Mouse (Mus musculus): ENCODE results near the gene Rps8. TPM values are rescaled to one million over a fixed set of nuclear protein-coding genes. Genes with fewer than 3 reads are reported as not detected.
"Not testable (repeated sequence)": the region's sequence is repeated elsewhere in the genome, so short reads cannot be mapped to it uniquely, and the experiment has no call there.

The Rps8 gene
- polyA plus RNA-seq (2015; fragmentation: Nextera tagmentation; extraction: Ambion mirVana), result 430 and 431 TPM in 2 replicates

DNA sequence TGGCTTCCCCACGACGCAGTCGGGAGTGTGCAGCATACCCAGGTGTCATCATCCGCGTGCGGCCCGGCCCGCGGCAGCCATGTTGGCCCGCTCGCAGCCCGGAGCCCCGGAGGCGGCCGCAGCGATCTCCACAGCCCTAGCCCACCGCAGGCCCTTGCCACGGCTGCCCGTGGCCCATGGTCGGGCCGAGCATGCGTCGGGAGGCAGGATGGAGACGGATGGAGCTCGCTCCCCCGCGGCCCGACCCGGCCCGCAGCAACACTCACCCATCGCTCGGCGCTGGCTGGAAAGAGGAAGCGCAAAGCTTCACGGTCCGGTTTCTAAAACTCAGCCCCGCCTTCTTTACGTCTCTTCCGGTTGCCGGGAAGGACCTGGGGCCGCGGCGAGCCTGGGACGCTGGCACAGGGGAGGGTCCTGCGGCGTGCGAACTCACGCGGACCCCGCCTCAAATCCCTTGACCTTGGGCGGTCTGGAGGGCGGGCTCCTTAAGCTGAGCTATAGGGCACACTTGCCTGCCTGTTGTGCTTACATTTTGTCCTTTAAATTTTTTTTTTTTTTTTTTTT is at the start of gene Rps8:
Gene Rps8, minus strand, starts transcription at position 452 of the 564 bp plus-strand sequence.
- WGBS, result 0% methylated on average over 50 of the region's 52 CpGs
- peak within 1 kb of the TSS; percentile 87 for H3K4me2 ChIP-seq
- H3K36me3 ChIP-seq (replicated peaks), result peaks cover 22% of the 10 kb centered on the region
- H3K27me3 ChIP-seq (replicated peaks), result no peaks in the 10 kb centered on the region
- no peaks in the 10 kb centered on the region for H3K9me3 ChIP-seq
- H3K4me1 ChIP-seq, result peaks cover 20% of the 10 kb centered on the region
- H3K27ac ChIP-seq, result peak within 1 kb of the TSS; percentile 89
- H3K4me3 ChIP-seq, result peak within 1 kb of the TSS; percentile 97
- H3K9ac ChIP-seq, result peak within 1 kb of the TSS; percentile 99
- peak; percentile 94 for ATAC-seq (replicated peaks)

DNA sequence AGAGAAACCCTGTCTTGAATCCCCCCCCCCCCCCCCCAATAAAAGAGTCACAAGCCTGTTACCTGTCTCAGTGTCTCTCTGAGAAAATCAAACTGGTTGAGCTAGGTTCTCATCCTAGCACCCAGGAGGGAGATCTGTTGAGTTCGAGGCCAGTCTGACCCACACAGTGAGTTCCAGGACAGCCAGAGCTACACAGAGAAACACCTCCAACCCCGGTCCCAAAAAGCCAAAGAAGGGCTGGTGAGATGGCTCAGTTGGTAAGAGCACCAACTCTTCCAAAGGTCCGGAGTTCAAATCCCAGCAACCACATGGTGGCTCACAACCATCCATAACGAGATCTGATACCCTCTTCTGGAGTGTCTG is 46.9 kb upstream of the Rps8 start:
- Histone ChIP-seq H3K36me3 (replicated peaks) (no peaks in the 10 kb centered on the region), H3K4me1 (peaks cover 9% of the 10 kb centered on the region; the same call in 1 of the 2 replicates), H3K9me3 (no peaks in the 10 kb centered on the region), H3K4me2 (0 out of 2 replicates have a peak overlapping the region, but pooled peaks have one; percentile 57), H3K27me3 (replicated peaks) (no peaks in the 10 kb centered on the region), H3K9ac (peak overlapping the region; percentile 31; the same call in 1 of the 2 replicates), H3K27ac (no peak overlapping the region), H3K4me3 (no peak overlapping the region)
- no peak for ATAC-seq (replicated peaks)
- WGBS, result 64% methylated on average over 4 of the region's 4 CpGs

DNA sequence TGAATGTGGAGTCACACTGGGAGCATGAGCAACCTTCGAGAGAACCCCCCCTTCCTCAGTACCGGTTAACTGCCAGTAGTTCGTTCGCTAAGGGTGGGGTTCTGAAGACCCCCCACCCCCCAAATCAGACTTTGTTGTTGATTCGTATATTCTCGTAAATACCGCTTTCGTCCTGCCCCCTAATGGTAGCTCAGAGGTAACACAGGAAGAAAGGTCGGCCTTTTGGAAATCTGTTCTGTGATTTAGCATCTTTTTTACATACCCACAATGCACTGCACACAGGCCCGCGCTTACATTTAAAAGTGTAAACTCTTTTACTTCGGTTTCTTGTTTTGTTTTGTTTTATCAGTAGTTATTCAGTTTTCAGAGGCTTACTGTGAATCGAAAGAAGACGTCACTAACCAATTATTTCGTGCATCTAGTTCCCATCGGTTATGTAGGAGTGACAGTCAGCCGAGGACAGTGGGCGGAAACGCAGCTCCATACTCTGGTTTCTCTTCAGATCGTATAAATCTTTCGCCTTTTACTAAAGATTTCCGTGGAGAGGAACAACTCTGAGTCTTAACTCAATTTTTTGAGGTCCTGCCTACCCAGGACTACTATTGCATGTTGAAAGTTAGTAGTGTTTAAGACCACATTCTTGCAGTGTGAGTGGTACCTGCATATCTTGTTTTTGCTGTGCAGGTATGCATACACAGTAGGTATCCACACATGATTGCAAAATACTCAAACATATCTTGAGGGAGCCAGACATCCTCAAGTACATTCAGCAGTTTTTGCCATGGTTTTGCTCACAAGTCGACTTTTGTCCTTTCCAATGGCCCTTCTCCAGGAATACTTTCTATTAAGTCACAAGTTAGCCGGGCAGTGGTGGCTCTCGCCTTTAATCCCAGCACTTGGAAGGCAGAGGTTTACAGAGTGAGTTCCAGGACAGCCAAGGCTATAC is 46.3 kb upstream of the Rps8 start:
- H3K4me1 ChIP-seq, result peaks cover 9% of the 10 kb centered on the region; the same call in 1 of the 2 replicates
- no peaks in the 10 kb centered on the region for H3K36me3 ChIP-seq (replicated peaks)
- H3K4me2 ChIP-seq, result peak overlapping the region; percentile 57
- H3K4me3 ChIP-seq, result peak overlapping the region; percentile 34
- no peak; the same call in 1 of the 2 replicates for ATAC-seq (replicated peaks)
- H3K9me3 ChIP-seq, result no peaks in the 10 kb centered on the region
- H3K27ac ChIP-seq, result peak overlapping the region; percentile 65
- peak overlapping the region; percentile 31; the same call in 1 of the 2 replicates for H3K9ac ChIP-seq
- WGBS, result under 1% methylated on average over 25 of the region's 25 CpGs
- H3K27me3 ChIP-seq (replicated peaks), result no peaks in the 10 kb centered on the region

DNA sequence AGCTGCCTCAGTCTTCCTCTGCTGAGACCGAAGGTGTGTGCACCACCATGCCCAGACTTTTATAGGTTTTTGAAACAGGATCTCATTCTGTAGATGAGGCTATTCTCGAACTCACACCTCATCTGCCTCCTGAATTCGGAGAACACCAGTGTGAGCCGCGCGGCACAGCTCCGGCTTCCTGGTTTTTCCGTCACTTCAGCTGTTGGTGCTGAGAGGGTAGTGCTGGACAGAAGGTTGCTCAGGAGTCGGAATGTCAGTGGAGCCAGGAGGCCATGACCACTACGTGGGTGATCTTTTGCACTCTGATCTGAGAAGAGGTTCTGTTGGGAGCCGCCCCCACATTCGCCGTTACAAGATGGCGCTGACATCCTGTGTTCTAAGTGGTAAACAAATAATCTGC is 35.8 kb upstream of the Rps8 start:
- Histone ChIP-seq H3K4me3 (no peak overlapping the region), H3K36me3 (replicated peaks) (no peaks in the 10 kb centered on the region), H3K27me3 (replicated peaks) (no peaks in the 10 kb centered on the region), H3K4me1 (peaks cover 5% of the 10 kb centered on the region; the same call in 1 of the 2 replicates), H3K9ac (no peak overlapping the region), H3K4me2 (no peak overlapping the region), H3K9me3 (no peaks in the 10 kb centered on the region), H3K27ac (no peak overlapping the region)
- WGBS, result 95% methylated on average over 14 of the region's 14 CpGs
- ATAC-seq (replicated peaks), result no peak

DNA sequence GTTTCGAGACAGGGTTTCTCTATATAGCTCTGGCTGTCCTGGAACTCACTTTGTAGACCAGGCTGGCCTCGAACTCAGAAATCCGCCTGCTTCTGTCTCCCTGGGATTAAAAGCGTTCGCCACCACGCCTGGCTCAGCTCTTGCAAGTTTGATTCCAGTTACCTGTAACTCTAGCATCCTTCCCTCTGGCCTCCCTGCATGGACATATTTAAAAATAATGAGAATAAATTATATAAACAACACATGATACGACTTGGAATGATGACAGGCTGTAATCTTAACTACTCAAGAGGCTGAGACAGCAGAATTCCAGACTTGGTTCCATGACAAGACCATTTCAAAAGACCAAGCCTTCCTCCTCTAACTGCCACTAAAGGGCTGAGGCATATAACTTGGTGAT is 34.6 kb upstream of the Rps8 start:
- WGBS, result 71% methylated on average over 7 of the region's 7 CpGs
- ATAC-seq (replicated peaks), result peak; percentile 14; the same call in 1 of the 2 replicates
- Histone ChIP-seq H3K4me3 (no peak overlapping the region), H3K27ac (peak overlapping the region; percentile 79; the same call in 1 of the 2 replicates), H3K9ac (no peak overlapping the region), H3K36me3 (replicated peaks) (no peaks in the 10 kb centered on the region), H3K4me1 (peaks cover 5% of the 10 kb centered on the region; the same call in 1 of the 2 replicates), H3K27me3 (replicated peaks) (no peaks in the 10 kb centered on the region), H3K4me2 (no peak overlapping the region), H3K9me3 (no peaks in the 10 kb centered on the region)

DNA sequence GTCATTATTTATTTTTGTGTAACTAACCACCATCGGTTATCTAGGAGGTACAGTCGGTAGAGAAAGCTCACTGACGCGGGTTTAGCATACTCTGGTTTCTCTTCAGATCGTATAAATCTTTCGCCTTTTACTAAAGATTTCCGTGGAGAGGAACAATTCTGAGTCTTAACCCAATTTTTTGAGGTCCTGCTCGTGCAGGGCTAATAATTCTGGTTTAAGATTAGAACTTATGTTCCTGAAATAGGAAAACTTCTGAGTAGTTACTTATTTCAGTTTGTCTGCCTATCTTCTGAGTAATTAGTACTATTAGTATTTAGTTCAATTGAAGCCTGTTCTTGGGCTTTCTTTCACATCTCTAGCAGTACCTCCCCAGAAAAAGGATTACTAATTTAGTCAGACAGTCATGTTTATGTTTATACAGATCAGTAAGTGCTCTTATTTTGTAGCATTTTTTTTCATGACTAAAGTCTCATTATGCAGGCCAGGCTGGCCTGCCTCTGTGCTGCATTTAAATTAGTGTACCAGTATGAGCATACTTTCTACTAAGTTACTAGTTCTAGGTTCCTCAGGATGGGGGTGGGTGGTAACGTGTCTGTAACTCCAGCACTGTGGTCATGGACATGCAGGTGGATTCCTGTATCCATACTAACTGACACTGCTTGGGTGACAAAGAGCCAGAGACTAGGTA is 34.0 kb upstream of the Rps8 start:
- ATAC-seq (replicated peaks), result peak; percentile 88
- no peaks in the 10 kb centered on the region for H3K9me3 ChIP-seq
- H3K4me3 ChIP-seq, result peak overlapping the region; percentile 34
- H3K4me2 ChIP-seq, result peak overlapping the region; percentile 50
- no peaks in the 10 kb centered on the region for H3K27me3 ChIP-seq (replicated peaks)
- no peaks in the 10 kb centered on the region for H3K36me3 ChIP-seq (replicated peaks)
- 1% methylated on average over 9 of the region's 9 CpGs for WGBS
- peak overlapping the region; percentile 73 for H3K9ac ChIP-seq
- peaks cover 5% of the 10 kb centered on the region; the same call in 1 of the 2 replicates for H3K4me1 ChIP-seq
- H3K27ac ChIP-seq, result peak overlapping the region; percentile 79

DNA sequence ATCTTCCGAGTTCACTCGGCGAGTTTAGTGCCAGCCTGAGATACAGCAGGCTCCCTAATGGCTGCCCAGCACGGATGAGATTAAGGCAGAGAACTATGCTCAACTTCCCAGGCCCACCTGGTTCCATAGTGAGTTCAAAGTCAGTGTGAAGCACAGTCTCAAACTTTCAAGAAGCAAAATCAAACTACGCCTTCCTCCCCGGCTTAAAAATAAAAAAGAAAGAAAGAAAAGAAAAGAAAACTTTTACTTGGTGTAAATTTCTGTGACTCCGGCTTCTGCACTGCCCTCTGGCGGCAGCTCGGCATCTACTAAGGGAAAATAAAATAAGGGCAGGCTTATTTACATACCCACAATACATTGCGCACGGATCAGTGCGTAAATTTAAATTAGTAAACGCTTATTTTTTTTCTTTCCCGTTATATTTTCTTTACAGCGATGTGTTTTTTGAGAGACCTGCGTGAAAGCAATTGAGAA is 33.4 kb upstream of the Rps8 start:
- peak; percentile 72 for ATAC-seq (replicated peaks)
- Histone ChIP-seq H3K27ac (peak overlapping the region; percentile 79), H3K4me1 (peaks cover 5% of the 10 kb centered on the region; the same call in 1 of the 2 replicates), H3K9ac (peak overlapping the region; percentile 73), H3K4me3 (peak overlapping the region; percentile 34), H3K27me3 (replicated peaks) (no peaks in the 10 kb centered on the region), H3K9me3 (no peaks in the 10 kb centered on the region), H3K4me2 (peak overlapping the region; percentile 50), H3K36me3 (replicated peaks) (no peaks in the 10 kb centered on the region)
- WGBS, result under 1% methylated on average over 16 of the region's 16 CpGs

DNA sequence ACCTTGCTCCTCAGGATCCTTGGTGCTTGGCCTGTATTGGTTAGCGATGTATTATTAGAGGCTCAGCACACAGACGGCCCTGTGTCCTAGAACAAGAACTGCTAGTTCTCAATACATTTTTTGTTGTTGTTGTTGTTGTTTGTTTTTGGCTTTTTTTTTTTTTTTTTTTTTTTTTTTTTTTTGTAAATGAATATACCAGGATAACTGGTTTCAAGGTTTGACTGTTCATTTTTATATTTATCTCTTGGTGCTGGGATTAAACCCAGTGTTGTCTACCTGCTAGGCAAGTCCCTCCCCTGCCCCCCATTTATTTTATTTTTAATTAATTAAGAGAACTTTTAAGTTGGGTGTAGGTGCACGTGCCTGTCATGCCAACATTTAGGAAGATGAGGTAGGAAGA is 32.9 kb upstream of the Rps8 start:
- H3K9me3 ChIP-seq, result no peaks in the 10 kb centered on the region
- 52% methylated on average over 3 of the region's 3 CpGs for WGBS
- H3K27me3 ChIP-seq (replicated peaks), result no peaks in the 10 kb centered on the region
- 0 out of 2 replicates have a peak overlapping the region, but pooled peaks have one; percentile 5 for H3K27ac ChIP-seq
- H3K4me1 ChIP-seq, result peaks cover 5% of the 10 kb centered on the region; the same call in 1 of the 2 replicates
- ATAC-seq (replicated peaks), result no peak
- H3K4me3 ChIP-seq, result peak overlapping the region; percentile 34; the same call in 1 of the 2 replicates
- peak overlapping the region; percentile 50 for H3K4me2 ChIP-seq
- H3K36me3 ChIP-seq (replicated peaks), result no peaks in the 10 kb centered on the region
- no peak overlapping the region for H3K9ac ChIP-seq

DNA sequence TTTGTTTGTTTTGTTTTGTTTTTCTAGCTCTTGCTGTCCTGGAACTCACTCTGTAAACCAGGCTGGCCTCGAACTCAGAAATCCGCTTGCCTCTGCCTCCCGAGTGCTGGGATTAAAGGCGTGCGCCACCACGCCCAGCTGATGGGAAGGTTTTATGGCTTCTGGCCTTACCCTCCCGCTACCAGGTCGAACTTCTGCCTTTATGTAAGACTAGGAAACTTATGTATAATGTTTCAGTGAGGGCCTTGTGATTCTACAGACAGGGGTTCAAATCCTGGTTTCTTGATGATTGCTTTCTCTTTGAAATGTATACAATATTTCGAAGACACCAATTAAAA is 26.7 kb upstream of the Rps8 start:
- peak overlapping the region; percentile 93 for H3K4me2 ChIP-seq
- H3K27me3 ChIP-seq (replicated peaks); H3K36me3 ChIP-seq (replicated peaks); H3K9me3 ChIP-seq: not testable (repeated sequence)
- ATAC-seq (replicated peaks), result peak; percentile 62
- peaks cover 16% of the 10 kb centered on the region for H3K4me1 ChIP-seq
- peak overlapping the region; percentile 52 for H3K4me3 ChIP-seq
- 11% methylated on average over 9 of the region's 9 CpGs for WGBS
- H3K9ac ChIP-seq, result peak overlapping the region; percentile 63
- peak overlapping the region; percentile 79 for H3K27ac ChIP-seq

DNA sequence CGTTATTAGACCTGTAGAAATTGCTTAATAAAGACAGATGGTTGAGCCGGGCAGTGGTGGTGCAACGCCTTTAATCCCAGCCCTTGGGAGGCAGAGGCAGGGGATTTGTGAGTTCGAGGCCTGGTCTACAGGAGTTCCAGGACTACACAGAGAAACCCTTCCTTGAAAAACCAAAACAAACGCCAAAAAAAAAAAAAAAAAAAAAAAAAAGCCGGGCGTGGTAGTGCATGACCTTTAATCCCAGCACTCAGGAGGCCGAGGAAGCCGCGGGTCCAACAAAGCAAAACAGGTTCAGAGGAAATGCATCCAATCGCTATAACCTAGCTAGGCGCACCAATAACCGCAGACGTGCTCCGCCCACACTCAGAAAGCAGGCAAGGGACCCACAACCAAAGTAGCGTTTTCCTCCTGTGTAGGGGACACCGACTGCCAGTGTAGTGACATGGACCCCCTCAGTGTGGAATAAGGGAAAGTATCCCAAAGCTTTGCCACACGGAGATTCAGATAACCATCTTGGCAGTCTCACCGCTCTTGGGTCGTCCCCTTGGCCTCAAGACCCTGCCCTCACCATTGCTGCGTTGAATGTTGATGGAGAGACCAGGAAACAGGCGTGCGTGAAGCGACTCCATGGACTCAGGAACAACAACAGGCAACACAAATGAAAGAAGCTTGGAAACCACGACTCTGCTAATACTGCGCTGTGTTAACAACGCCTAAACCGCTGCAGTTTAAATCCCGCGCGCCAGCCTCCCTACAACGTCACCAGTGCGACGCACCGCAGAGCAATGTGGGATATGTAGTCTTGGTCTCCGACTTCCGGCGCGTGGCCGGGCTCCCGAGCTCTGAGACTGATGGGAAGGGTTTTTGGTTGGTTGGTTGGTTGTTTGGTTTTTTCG is 26.1 kb upstream of the Rps8 start, which contains the start of gene Kif2c:
Gene Kif2c, minus strand, starts transcription at position 777 of the 896 bp plus-strand sequence.
- Histone ChIP-seq H3K4me1 (peaks cover 16% of the 10 kb centered on the region), H3K4me3 (peak within 1 kb of the TSS; percentile 52), H3K27ac (peak within 1 kb of the TSS; percentile 79), H3K27me3 (replicated peaks) (no peaks in the 10 kb centered on the region), H3K4me2 (peak within 1 kb of the TSS; percentile 93), H3K36me3 (replicated peaks) (no peaks in the 10 kb centered on the region), H3K9me3 (no peaks in the 10 kb centered on the region), H3K9ac (peak within 1 kb of the TSS; percentile 63)
- ATAC-seq (replicated peaks), result peak; percentile 99
- WGBS, result 1% methylated on average over 40 of the region's 42 CpGs

DNA sequence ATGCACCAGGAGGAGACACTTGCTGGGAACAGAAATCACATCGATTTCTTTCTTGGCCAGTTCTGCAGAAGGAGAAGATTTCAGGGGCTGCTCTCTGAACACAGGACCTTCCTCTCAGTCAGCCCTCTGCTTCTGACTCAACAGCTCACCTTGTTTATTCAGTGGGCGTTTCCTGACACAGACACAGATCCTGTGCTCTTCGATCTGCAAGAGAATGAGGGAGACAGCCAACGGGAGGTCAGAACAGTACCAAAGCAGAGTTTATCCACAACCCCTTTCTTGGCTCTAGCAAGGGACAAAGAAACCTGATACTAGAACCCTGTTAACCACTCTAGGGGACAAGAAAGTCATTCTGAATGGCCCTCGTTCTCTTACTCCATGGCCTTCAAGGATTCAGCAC is 13.9 kb upstream of the Rps8 start:
- ATAC-seq (replicated peaks), result no peak
- no peaks in the 10 kb centered on the region for H3K9me3 ChIP-seq
- no peak overlapping the region for H3K4me2 ChIP-seq
- H3K4me1 ChIP-seq, result no peaks in the 10 kb centered on the region
- H3K4me3 ChIP-seq, result no peak overlapping the region
- H3K27me3 ChIP-seq (replicated peaks), result no peaks in the 10 kb centered on the region
- H3K27ac ChIP-seq, result no peak overlapping the region
- 93% methylated on average over 5 of the region's 5 CpGs for WGBS
- H3K9ac ChIP-seq, result no peak overlapping the region
- no peaks in the 10 kb centered on the region for H3K36me3 ChIP-seq (replicated peaks)

Data from midbrain, embryonic 15.5 days (tissue).